Mouse (Mus musculus) intestine, embryonic 16.5 days (tissue): ENCODE data around the gene Reln. TPM values are rescaled to one million over a fixed set of nuclear protein-coding genes. Genes with fewer than 3 reads are reported as not detected.

Source experiments
- ATAC-seq: fragments of 200-750 bp; cut with Nextera tagmentation; 2 replicates; pipeline ENCODE4 v1.8.0; 2017; ENCODE audit warnings: moderate TSS enrichment, moderate library complexity
- H3K27ac ChIP-seq: fragments of 300-500 bp; sonication (generic); 2 replicates; pipeline ENCODE4 v1.5.1; 2014; ENCODE audit warnings: mild to moderate bottlenecking, low read length
- H3K27me3 ChIP-seq: fragments of 300-500 bp; sonication (generic); replicated peaks from 2 replicates; pipeline ENCODE4 v1.6.1; 2014; ENCODE audit warnings: low read length, control low read depth, mixed read lengths; ENCODE audit not compliant: control insufficient read depth, insufficient read depth
- H3K36me3 ChIP-seq: fragments of 300-500 bp; sonication (generic); 2 replicates; pipeline ENCODE4 v1.6.1; 2014; ENCODE audit warnings: low read length, control low read depth; ENCODE audit not compliant: control insufficient read depth, insufficient read depth
- H3K4me1 ChIP-seq: fragments of 300-500 bp; sonication (generic); 2 replicates; pipeline ENCODE4 v1.6.1; 2014; ENCODE audit warnings: low read length, control low read depth, mixed read lengths; ENCODE audit not compliant: control insufficient read depth, insufficient read depth
- H3K4me2 ChIP-seq: fragments of 300-500 bp; sonication (generic); 2 replicates; pipeline ENCODE4 v1.6.1; 2014; ENCODE audit warnings: low read depth, low read length, control low read depth
- H3K4me3 ChIP-seq: fragments of 300-500 bp; sonication (generic); 2 replicates; pipeline ENCODE4 v1.5.1; 2014; ENCODE audit warnings: mild to moderate bottlenecking, low read length
- H3K9ac ChIP-seq: fragments of 300-500 bp; sonication (generic); 2 replicates; pipeline ENCODE4 v1.6.1; 2014; ENCODE audit warnings: low read depth, low read length
- H3K9me3 ChIP-seq: fragments of 300-500 bp; sonication (generic); 2 replicates; pipeline ENCODE4 v1.6.1; 2016; ENCODE audit warnings: low read length, control low read depth; ENCODE audit not compliant: control insufficient read depth
- WGBS: fragments of 180-500 bp; shearing (Covaris S2); extraction: QIAGEN DNeasy Blood & Tissue Kit; methylation state at CpG from one replicate; pipeline ENCODE4 v1.1.7; 2014; 5-methylcytosine and 5-hydroxymethylcytosine counted together
- polyA plus RNA-seq: library from polyadenylated mRNA; unstranded; fragments of >200 nt; fragmentation: Nextera tagmentation; extraction: Ambion mirVana; gene quantifications from 2 replicates; pipeline ENCODE4 v1.2.1, GENCODE M21; 2015

The Reln gene
- polyA plus RNA-seq, 1 experiment from 2014 or later = 2.0 TPM

GRCm38 (mm10) chr5:22295161-22295560, 49.3 kb downstream of the Reln start:
- Histone ChIP-seq H3K4me3 (no peak overlapping the region), H3K27me3 (no peaks in the 10 kb centered on the region), H3K4me2 (no peak overlapping the region), H3K27ac (no peak overlapping the region), H3K36me3 (no peaks in the 10 kb centered on the region), H3K9ac (no peak overlapping the region), H3K9me3 (no peaks in the 10 kb centered on the region), H3K4me1 (no peaks in the 10 kb centered on the region)
- WGBS = 79% methylated on average over 6 of the region's 6 CpGs
- ATAC-seq = no peak

DNA sequence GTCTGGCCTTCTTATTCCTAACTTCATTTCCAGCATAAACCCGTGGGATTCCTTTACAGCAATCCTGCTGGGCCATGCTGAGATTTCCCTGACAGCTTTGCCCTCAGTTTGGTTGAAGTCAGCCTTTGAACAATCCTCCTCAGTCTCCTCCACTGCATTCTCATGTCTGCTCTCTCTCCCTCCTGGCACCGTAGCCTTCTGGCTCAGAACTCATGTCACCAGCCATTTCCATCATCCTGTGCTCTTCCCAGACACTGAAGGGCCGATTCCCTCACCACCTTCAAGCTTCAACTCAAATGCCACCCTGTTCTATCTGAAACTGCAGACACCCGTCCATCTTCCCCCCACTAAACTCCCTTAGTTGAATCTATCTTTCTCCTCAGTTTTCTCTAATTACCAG, 53.1 kb downstream of the Reln start:
- no peaks in the 10 kb centered on the region for H3K9me3 ChIP-seq
- H3K4me2 ChIP-seq = no peak overlapping the region
- ATAC-seq = no peak
- no peaks in the 10 kb centered on the region for H3K4me1 ChIP-seq
- H3K27ac ChIP-seq = no peak overlapping the region
- H3K36me3 ChIP-seq = no peaks in the 10 kb centered on the region
- 72% methylated on average over 4 of the region's 4 CpGs for WGBS
- no peak overlapping the region for H3K9ac ChIP-seq
- H3K4me3 ChIP-seq = no peak overlapping the region
- no peaks in the 10 kb centered on the region for H3K27me3 ChIP-seq

DNA sequence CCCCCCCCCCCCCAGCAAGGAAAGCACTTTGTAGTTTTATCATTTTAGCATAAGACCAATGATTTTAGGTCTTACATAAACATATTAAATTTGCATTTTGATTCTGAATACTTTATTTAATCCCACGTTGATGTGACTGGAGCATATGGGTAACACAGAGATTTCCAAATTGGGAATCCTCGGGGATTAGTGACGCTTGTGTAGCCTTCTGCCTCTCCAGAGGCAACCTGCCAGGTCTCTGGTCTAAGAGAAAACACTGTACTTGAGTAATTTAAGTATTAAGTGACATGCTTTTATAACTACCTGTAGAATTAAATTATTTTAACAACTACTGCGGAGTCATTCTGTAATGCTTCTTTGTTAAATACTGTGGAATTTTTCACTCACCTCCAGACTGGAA, 59.1 kb downstream of the Reln start:
- no peak overlapping the region for H3K4me3 ChIP-seq
- H3K9ac ChIP-seq = no peak overlapping the region
- H3K4me1 ChIP-seq = no peaks in the 10 kb centered on the region
- no peaks in the 10 kb centered on the region for H3K27me3 ChIP-seq
- no peaks in the 10 kb centered on the region for H3K36me3 ChIP-seq
- ATAC-seq = no peak
- H3K4me2 ChIP-seq = no peak overlapping the region
- no peak overlapping the region for H3K27ac ChIP-seq
- WGBS = 89% methylated on average over 4 of the region's 4 CpGs
- H3K9me3 ChIP-seq = no peaks in the 10 kb centered on the region

DNA sequence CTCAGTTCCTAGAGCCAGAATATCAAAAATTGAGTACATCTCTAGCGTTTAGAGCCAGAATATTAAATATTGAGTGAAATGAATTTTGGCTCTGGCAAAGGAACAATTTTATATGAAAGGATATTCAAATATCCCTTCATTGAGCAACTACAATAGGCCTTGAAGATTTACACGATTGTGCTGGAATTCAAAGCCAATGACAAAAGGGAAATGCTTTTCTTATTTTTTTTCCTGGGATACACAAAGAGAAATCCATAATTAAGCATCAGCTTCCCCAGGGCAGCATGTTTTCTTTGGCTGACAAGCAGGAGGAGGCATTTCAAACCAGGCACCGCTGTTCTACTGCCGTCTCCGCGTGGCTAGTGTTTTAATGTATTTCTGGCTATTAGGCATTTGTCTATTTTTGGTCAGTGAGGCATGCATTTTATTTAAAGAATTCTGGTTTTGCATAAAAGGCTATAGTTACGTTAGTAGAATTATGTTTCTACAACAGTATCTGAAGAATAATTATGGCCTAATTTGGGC, 62.3 kb downstream of the Reln start:
- Histone ChIP-seq H3K9ac (no peak overlapping the region), H3K27me3 (no peaks in the 10 kb centered on the region), H3K4me1 (no peaks in the 10 kb centered on the region), H3K9me3 (no peaks in the 10 kb centered on the region), H3K4me2 (no peak overlapping the region), H3K36me3 (no peaks in the 10 kb centered on the region), H3K4me3 (no peak overlapping the region), H3K27ac (no peak overlapping the region)
- WGBS = 78% methylated on average over 7 of the region's 7 CpGs
- no peak for ATAC-seq

DNA sequence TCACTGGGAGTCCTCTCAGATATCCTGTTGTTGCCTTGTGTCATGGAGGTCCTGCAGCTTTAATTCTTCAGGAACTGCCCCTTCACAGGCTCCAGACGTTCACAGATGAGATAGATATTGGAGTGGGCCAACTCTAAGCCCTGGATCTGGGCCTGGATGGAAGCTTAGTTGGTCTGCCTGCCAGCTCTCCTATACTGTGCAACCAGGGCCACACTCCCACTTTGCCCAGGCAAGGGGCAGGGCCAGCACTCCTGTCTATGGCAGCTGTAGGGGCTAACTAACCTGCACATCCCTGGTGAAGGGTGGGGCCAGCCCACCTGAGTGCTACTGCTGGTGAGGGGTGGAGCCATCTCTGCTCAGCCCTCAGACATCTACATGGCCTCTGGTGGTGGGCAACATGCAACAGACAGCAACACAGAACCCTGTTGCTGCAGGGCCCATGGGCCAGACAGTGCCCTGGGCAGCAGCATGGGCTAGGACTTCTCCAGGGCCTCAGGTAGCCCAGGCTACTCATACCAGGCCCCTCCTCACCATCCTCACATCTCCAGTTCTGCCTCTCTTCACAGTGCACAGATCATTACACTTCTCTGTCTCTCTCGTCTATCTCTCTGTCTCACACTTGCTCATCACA, 63.9 kb downstream of the Reln start:
- no peak overlapping the region for H3K4me2 ChIP-seq
- no peak overlapping the region for H3K4me3 ChIP-seq
- H3K4me1 ChIP-seq = no peaks in the 10 kb centered on the region
- H3K9me3 ChIP-seq = no peaks in the 10 kb centered on the region
- ATAC-seq = no peak
- H3K9ac ChIP-seq = no peak overlapping the region
- WGBS = 62% methylated on average over 2 of the region's 2 CpGs
- H3K27me3 ChIP-seq = no peaks in the 10 kb centered on the region
- H3K27ac ChIP-seq = no peak overlapping the region
- H3K36me3 ChIP-seq = no peaks in the 10 kb centered on the region

GRCm38 (mm10) chr5:22279201-22279600, 65.3 kb downstream of the Reln start:
- WGBS = 86% methylated on average over 4 of the region's 4 CpGs

GRCm38 (mm10) chr5:22274134-22274533, 70.4 kb downstream of the Reln start:
- H3K27me3 ChIP-seq = no peaks in the 10 kb centered on the region
- no peaks in the 10 kb centered on the region for H3K4me1 ChIP-seq
- H3K4me2 ChIP-seq = no peak overlapping the region
- no peak for ATAC-seq
- no peak overlapping the region for H3K27ac ChIP-seq
- H3K9me3 ChIP-seq = no peaks in the 10 kb centered on the region
- WGBS = 88% methylated on average over 4 of the region's 4 CpGs
- no peak overlapping the region for H3K9ac ChIP-seq
- no peaks in the 10 kb centered on the region for H3K36me3 ChIP-seq
- no peak overlapping the region for H3K4me3 ChIP-seq

More at GRCm38 (mm10) chr5:22279201-22279600, 65.3 kb downstream of the Reln start:
- no peaks in the 10 kb centered on the region for H3K9me3 ChIP-seq
- H3K4me2 ChIP-seq = no peak overlapping the region
- no peaks in the 10 kb centered on the region for H3K27me3 ChIP-seq
- H3K27ac ChIP-seq = no peak overlapping the region
- no peak for ATAC-seq
- H3K4me3 ChIP-seq = no peak overlapping the region
- H3K4me1 ChIP-seq = no peaks in the 10 kb centered on the region
- no peaks in the 10 kb centered on the region for H3K36me3 ChIP-seq
- H3K9ac ChIP-seq = no peak overlapping the region

GRCm38 (mm10) chr5:22266489-22267301, 77.8 kb downstream of the Reln start:
- no peak overlapping the region for H3K9ac ChIP-seq
- H3K4me2 ChIP-seq = no peak overlapping the region
- ATAC-seq = no peak
- H3K27me3 ChIP-seq = no peaks in the 10 kb centered on the region
- H3K4me3 ChIP-seq = no peak overlapping the region
- H3K27ac ChIP-seq = no peak overlapping the region
- H3K9me3 ChIP-seq = no peaks in the 10 kb centered on the region
- WGBS = 81% methylated on average over 6 of the region's 6 CpGs
- no peaks in the 10 kb centered on the region for H3K36me3 ChIP-seq
- no peaks in the 10 kb centered on the region for H3K4me1 ChIP-seq

DNA sequence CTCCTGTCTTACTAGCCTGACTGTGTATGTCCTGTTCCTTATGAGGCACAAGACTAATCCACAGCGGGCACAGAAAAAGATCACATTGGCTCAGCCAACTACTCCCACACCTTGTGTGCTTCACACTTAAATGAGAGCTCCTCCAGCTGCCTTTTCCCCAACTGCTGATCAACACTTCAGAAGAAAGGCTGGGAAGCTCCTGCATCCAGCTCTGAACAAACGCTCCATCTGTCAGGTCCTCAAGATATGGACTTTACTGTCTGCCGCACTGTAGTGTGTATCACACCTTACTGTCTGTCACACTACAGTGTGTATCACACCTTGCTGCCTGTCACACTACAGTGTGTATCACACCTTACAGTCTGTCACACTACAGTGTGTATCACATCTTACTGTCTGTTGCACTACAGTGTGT, 82.1 kb downstream of the Reln start:
- Histone ChIP-seq H3K27ac (no peak overlapping the region), H3K4me3 (no peak overlapping the region), H3K4me1 (no peaks in the 10 kb centered on the region), H3K9me3 (no peaks in the 10 kb centered on the region), H3K36me3 (no peaks in the 10 kb centered on the region), H3K27me3 (no peaks in the 10 kb centered on the region), H3K9ac (no peak overlapping the region), H3K4me2 (no peak overlapping the region)
- ATAC-seq = no peak
- 75% methylated on average over 3 of the region's 3 CpGs for WGBS
